Mouse (Mus musculus) CH12.LX (cell line): ENCODE results near the gene Dner. TPM values are rescaled to one million over a fixed set of nuclear protein-coding genes. Genes with fewer than 3 reads are reported as not detected.

Experiments
- DNase-seq: peaks from one replicate; pipeline ENCODE4 v3.0.0-alpha.2; 2013; ENCODE audit errors: extremely low read depth
- H3K27ac ChIP-seq: 2 replicates; pipeline ENCODE4 v1.5.1; 2012; ENCODE audit warnings: low read depth, mild to moderate bottlenecking, control low read depth, moderate library complexity; ENCODE audit not compliant: insufficient read depth
- H3K27me3 ChIP-seq: replicated peaks from 2 replicates; pipeline ENCODE3; 2012; ENCODE audit warnings: inconsistent platforms
- H3K36me3 ChIP-seq, 2 experiments: replicated peaks in 1 of 2; 2 replicates each; pipeline versions ENCODE3 to v1.6.1; 2012; ENCODE audit warnings: inconsistent platforms in 1 of 2, low read length in 1 of 2, mild to moderate bottlenecking in 1 of 2, mixed read lengths in 1 of 2, moderate library complexity in 1 of 2; ENCODE audit not compliant: control insufficient read depth in 1 of 2, insufficient read depth in 1 of 2
- H3K4me1 ChIP-seq, 2 experiments: 2 replicates each; pipeline ENCODE4 v1.6.1; 2012; ENCODE audit warnings: inconsistent platforms in 1 of 2, moderate library complexity in 1 of 2; ENCODE audit not compliant: insufficient read depth in 2 of 2, control insufficient read depth in 1 of 2
- H3K4me2 ChIP-seq: 2 replicates; pipeline ENCODE4 v1.6.1; 2012; ENCODE audit warnings: low read depth, mild to moderate bottlenecking, control low read depth; ENCODE audit not compliant: poor library complexity, insufficient read depth, severe bottlenecking
- H3K4me3 ChIP-seq, 3 experiments: fragments of 150-350 bp in 1 of 3; sonication (generic) in 1 of 3; replicated peaks in 1 of 3; 2 replicates each; pipeline versions ENCODE3 to v1.5.1; 2011 to 2012; ENCODE audit warnings: low read depth in 2 of 3, low read length in 2 of 3, mild to moderate bottlenecking in 2 of 3, moderate library complexity in 2 of 3, control low read depth in 1 of 3, improper control_type of control experiment in 1 of 3, inconsistent platforms in 1 of 3, mixed read lengths in 1 of 3; ENCODE audit not compliant: poor library complexity in 1 of 3
- H3K79me2 ChIP-seq: replicated peaks from 2 replicates; pipeline ENCODE4 v1.6.1; 2012; ENCODE audit warnings: mild to moderate bottlenecking, moderate library complexity; ENCODE audit not compliant: control insufficient read depth, poor library complexity, insufficient read depth, severe bottlenecking; ENCODE audit errors: extremely low read depth
- H3K9ac ChIP-seq: 2 replicates; pipeline ENCODE4 v1.6.1; 2012; ENCODE audit warnings: low read depth, mild to moderate bottlenecking, control low read depth, moderate library complexity; ENCODE audit not compliant: insufficient read depth
- H3K9me3 ChIP-seq: replicated peaks from 2 replicates; pipeline ENCODE3; 2012; ENCODE audit warnings: low read length, inconsistent platforms, mixed read lengths
- BHLHE40 ChIP-seq: IDR thresholded peaks from 2 replicates; pipeline ENCODE4 v1.6.1; 2011; ENCODE audit warnings: mild to moderate bottlenecking, low read depth, low read length, improper control_type of control experiment
- CTCF ChIP-seq, 2 experiments: IDR thresholded peaks in 1 of 2; conservative IDR thresholded peaks in 1 of 2; 2 replicates each; pipeline ENCODE4 v1.5.1; 2011 to 2012; ENCODE audit warnings: low read depth in 2 of 2, low read length in 2 of 2, improper control_type of control experiment in 1 of 2, inconsistent platforms in 1 of 2, mild to moderate bottlenecking in 1 of 2, moderate library complexity in 1 of 2
- E2F4 ChIP-seq: IDR thresholded peaks from 2 replicates; pipeline ENCODE4 v1.6.1; 2011; ENCODE audit warnings: low read depth, low read length, improper control_type of control experiment; ENCODE audit not compliant: insufficient replicate concordance
- EP300 ChIP-seq: IDR thresholded peaks from 2 replicates; pipeline ENCODE4 v1.6.1; 2011; ENCODE audit warnings: low read length, improper control_type of control experiment
- GABPA ChIP-seq: IDR thresholded peaks from 2 replicates; pipeline ENCODE4 v1.6.1; 2012; ENCODE audit warnings: low read depth, low read length, improper control_type of control experiment, inconsistent platforms; ENCODE audit not compliant: insufficient replicate concordance
- MAFK ChIP-seq: IDR thresholded peaks from 2 replicates; pipeline ENCODE4 v1.6.1; 2011; ENCODE audit warnings: low read length, improper control_type of control experiment; ENCODE audit not compliant: insufficient replicate concordance
- MAZ ChIP-seq: IDR thresholded peaks from 2 replicates; pipeline ENCODE4 v1.6.1; 2012; ENCODE audit warnings: low read depth, mild to moderate bottlenecking, inconsistent platforms, low read length, improper control_type of control experiment, moderate library complexity
- MEF2A ChIP-seq: IDR thresholded peaks from 2 replicates; pipeline ENCODE4 v1.6.1; 2014; ENCODE audit warnings: low read depth, mild to moderate bottlenecking, inconsistent platforms, low read length, improper control_type of control experiment, borderline replicate concordance
- MXI1 ChIP-seq: IDR thresholded peaks from 2 replicates; pipeline ENCODE4 v1.6.1; 2011; ENCODE audit warnings: mild to moderate bottlenecking, low read depth, low read length, improper control_type of control experiment
- MYC ChIP-seq: IDR thresholded peaks from 2 replicates; pipeline ENCODE4 v1.6.1; 2011; ENCODE audit warnings: low read depth, mild to moderate bottlenecking, improper control_type of control experiment, low read length
- NELFE ChIP-seq: IDR thresholded peaks from 2 replicates; pipeline ENCODE4 v1.6.1; 2011; ENCODE audit warnings: low read depth, low read length, improper control_type of control experiment
- PAX5 ChIP-seq: IDR thresholded peaks from 2 replicates; pipeline ENCODE4 v1.6.1; 2012; ENCODE audit warnings: low read length, inconsistent platforms, mixed read lengths
- POLR2A ChIP-seq: IDR thresholded peaks from 2 replicates; pipeline ENCODE4 v1.6.1; 2011; ENCODE audit warnings: low read depth, mild to moderate bottlenecking, improper control_type of control experiment, low read length
- POLR2AphosphoS2 ChIP-seq: IDR thresholded peaks from 2 replicates; pipeline ENCODE4 v1.6.1; 2011; ENCODE audit warnings: low read depth, low read length, improper control_type of control experiment
- RCOR1 ChIP-seq: conservative IDR thresholded peaks from 2 replicates; pipeline ENCODE4 v1.6.1; 2012; ENCODE audit warnings: low read depth, mild to moderate bottlenecking, inconsistent platforms, low read length, improper control_type of control experiment
- SIN3A ChIP-seq: IDR thresholded peaks from 2 replicates; pipeline ENCODE4 v1.6.1; 2012; ENCODE audit warnings: low read length, improper control_type of control experiment, inconsistent platforms
- SMC3 ChIP-seq: IDR thresholded peaks from 2 replicates; pipeline ENCODE4 v1.6.1; 2011; ENCODE audit warnings: low read depth, low read length, improper control_type of control experiment
- TBP ChIP-seq: conservative IDR thresholded peaks from 2 replicates; pipeline ENCODE4 v1.6.1; 2011; ENCODE audit warnings: low read depth, low read length, improper control_type of control experiment
- TCF12 ChIP-seq: IDR thresholded peaks from 2 replicates; pipeline ENCODE4 v1.6.1; 2014; ENCODE audit warnings: low read depth, mild to moderate bottlenecking, inconsistent platforms, low read length, improper control_type of control experiment
- USF2 ChIP-seq: conservative IDR thresholded peaks from 2 replicates; pipeline ENCODE4 v1.6.1; 2011; ENCODE audit warnings: low read depth, low read length, improper control_type of control experiment
- ZC3H11A ChIP-seq: IDR thresholded peaks from 2 replicates; pipeline ENCODE4 v1.6.1; 2012; ENCODE audit warnings: low read depth, mild to moderate bottlenecking, inconsistent platforms, low read length, improper control_type of control experiment
- ZKSCAN1 ChIP-seq: IDR thresholded peaks from 2 replicates; pipeline ENCODE4 v1.6.1; 2012; ENCODE audit warnings: low read depth, inconsistent platforms, low read length, improper control_type of control experiment, borderline replicate concordance
- ZMIZ1 ChIP-seq: IDR thresholded peaks from 2 replicates; pipeline ENCODE4 v1.6.1; 2012; ENCODE audit warnings: low read depth, mild to moderate bottlenecking, inconsistent platforms, low read length, improper control_type of control experiment
- dilution Hi-C: fragments of 300-500 bp; cut with MboI; formaldehyde crosslinking; loops from 2 replicates; pipeline ENCODE4 v1.14.3; 2020; ENCODE audit warnings: low sequenced_read_pairs; ENCODE audit not compliant: extremely low pct_unique_long_range_greater_than_20kb, extremely low pct_ligation_motif_present
- in situ Hi-C: fragments of 300-500 bp; cut with MboI; formaldehyde crosslinking; loops from 3 replicates; pipeline ENCODE4 v1.14.3; 2019; ENCODE audit warnings: low sequenced_read_pairs, low pct_ligation_motif_present, low pct_unique_long_range_greater_than_20kb, mixed read lengths
- polyA plus RNA-seq: library from polyadenylated mRNA; unstranded; fragments of >175 nt; gene quantifications from 2 replicates; pipeline ENCODE4 v1.2.1, GENCODE M21; 2012; ENCODE audit warnings: low read depth; ENCODE audit not compliant: insufficient read length
- total RNA-seq, 2 experiments: library from RNA; depleted of rRNA; stranded (reverse); fragments of 300-350 nt in 1 of 2; fragments of >200 nt in 1 of 2; gene quantifications; 2 replicates each; pipeline ENCODE4 v1.2.3; 2012 to 2014

Gene Dner
- total and polyA plus RNA-seq, 3 experiments: not detected

DNA sequence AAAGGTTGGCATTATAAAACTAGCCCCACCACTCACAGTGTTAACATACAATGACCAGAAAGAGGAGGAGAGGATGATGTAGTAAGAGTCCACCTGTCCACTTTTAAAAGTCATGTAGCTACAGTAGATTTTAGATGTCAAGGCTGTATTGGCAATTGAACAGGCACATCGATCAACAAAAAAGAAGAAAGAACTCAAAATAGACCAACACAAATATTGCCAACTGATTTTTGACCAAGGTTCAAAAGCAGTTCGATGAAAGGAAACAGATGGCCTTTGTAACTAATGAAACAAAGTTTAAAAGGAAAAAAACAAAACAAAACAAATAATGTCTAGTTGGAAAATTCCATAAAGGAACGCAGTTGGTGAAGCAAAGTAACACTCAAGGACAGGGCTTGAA lies 296.4 kb downstream of the Dner start:
- no peaks in the 10 kb centered on the region for H3K4me1 ChIP-seq
- no peak overlapping the region for H3K4me2 ChIP-seq
- H3K79me2 ChIP-seq: no peaks in the 10 kb centered on the region
- DNase-seq: no peak
- H3K4me3 ChIP-seq: no peak overlapping the region
- no peak for TF ChIP-seq MAFK
- TF ChIP-seq CTCF (conservative IDR thresholded peaks at IDR 0.05 in 1 of 2, IDR thresholded peaks at IDR 0.05 in 1 of 2; ENCODE audit: low read depth in 2 of 2, low read length in 2 of 2): no peak
- no peak for TF ChIP-seq SIN3A
- TF ChIP-seq MAZ: no peak
- TF ChIP-seq MEF2A: no peak
- TF ChIP-seq BHLHE40: no peak
- no peak overlapping the region for H3K27ac ChIP-seq
- H3K27me3 ChIP-seq: no peaks in the 10 kb centered on the region
- H3K9me3 ChIP-seq: no peaks in the 10 kb centered on the region
- in situ Hi-C loops: no loop called here
- no peaks in the 10 kb centered on the region for H3K36me3 ChIP-seq
- H3K9ac ChIP-seq: no peak overlapping the region
- dilution Hi-C loops: no loop called here

DNA sequence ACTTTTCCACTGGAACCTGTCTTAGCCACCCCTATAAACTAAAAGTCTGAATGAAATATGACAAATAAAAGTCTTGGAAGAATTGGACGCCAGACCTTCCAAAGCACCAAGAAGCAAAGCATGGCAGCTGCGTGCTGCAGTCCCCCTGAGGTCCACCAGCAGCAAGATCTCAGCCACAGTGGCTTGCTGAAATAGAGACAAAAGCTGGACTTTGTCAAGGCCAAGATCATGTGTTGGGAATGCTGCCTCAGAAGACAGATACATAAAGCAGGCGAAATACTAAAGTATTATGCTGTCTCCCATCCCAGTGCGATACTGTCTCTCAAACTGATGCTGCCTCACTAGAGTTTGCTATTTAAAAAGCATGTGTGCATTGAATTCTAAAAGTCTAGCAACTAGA lies 296.9 kb downstream of the Dner start:
- no peaks in the 10 kb centered on the region for H3K36me3 ChIP-seq
- H3K4me3 ChIP-seq: no peak overlapping the region
- no peaks in the 10 kb centered on the region for H3K27me3 ChIP-seq
- H3K9ac ChIP-seq: no peak overlapping the region
- TF ChIP-seq PAX5 (no peak), ZC3H11A (no peak), POLR2AphosphoS2 (no peak), ZKSCAN1 (no peak), MAZ (no peak), MYC (no peak), TBP (no peak), RCOR1 (no peak), ZMIZ1 (no peak), NELFE (no peak), CTCF (conservative IDR thresholded peaks at IDR 0.05 in 1 of 2, IDR thresholded peaks at IDR 0.05 in 1 of 2; ENCODE audit: low read depth in 2 of 2, low read length in 2 of 2) (no peak), MXI1 (no peak), MAFK (no peak), POLR2A (no peak), SMC3 (no peak), TCF12 (no peak), USF2 (no peak), EP300 (no peak), E2F4 (no peak), GABPA (no peak)
- dilution Hi-C loops (no loop called here), in situ Hi-C loops (no loop called here)
- H3K79me2 ChIP-seq: no peaks in the 10 kb centered on the region
- H3K9me3 ChIP-seq: no peaks in the 10 kb centered on the region
- no peak overlapping the region for H3K4me2 ChIP-seq
- H3K27ac ChIP-seq: no peak overlapping the region
- DNase-seq: no peak
- no peaks in the 10 kb centered on the region for H3K4me1 ChIP-seq
